25 mouse cellular contexts compared by ENCODE assay signal in genomic region chr2:72020755-72021154, GRCm38 (mm10).
"Had no signal": no experiment of that assay in that cellular context is flagged by ENCODE, and none has a peak within 500 bp of the region (broad histone marks: within the 10 kb centered on the region; RNA-seq: fewer than 3 reads in every experiment).

No protein-coding gene starts in this region.

- H3K4me3 ChIP-seq: kidney, embryonic 15.5 days; limb, embryonic 10.5 days; limb, embryonic 13.5 days; liver, embryonic 12.5 days; liver, embryonic 15.5 days; lung, embryonic 15.5 days; megakaryocyte, embryonic 14.5 days; midbrain, embryonic 10.5 days; midbrain, embryonic 13.5 days; myocyte; neural tube, embryonic 13.5 days had no signal

- H3K4me1 ChIP-seq: kidney, embryonic 15.5 days; limb, embryonic 10.5 days; limb, embryonic 13.5 days; liver, embryonic 12.5 days; liver, embryonic 15.5 days; megakaryocyte, embryonic 14.5 days; midbrain, embryonic 10.5 days; midbrain, embryonic 13.5 days had no signal

- H3K9me3 ChIP-seq: kidney, embryonic 15.5 days; limb, embryonic 10.5 days; liver, embryonic 12.5 days; liver, embryonic 15.5 days; lung, embryonic 15.5 days; midbrain, embryonic 10.5 days; midbrain, embryonic 13.5 days; neural tube, embryonic 13.5 days had no signal

- H3K36me3 ChIP-seq: kidney, embryonic 15.5 days; limb, embryonic 10.5 days; limb, embryonic 13.5 days; liver, embryonic 12.5 days; liver, embryonic 15.5 days; lung, embryonic 15.5 days; midbrain, embryonic 10.5 days; midbrain, embryonic 13.5 days; neural tube, embryonic 13.5 days had no signal

- ATAC-seq: liver, embryonic 12.5 days; midbrain, embryonic 13.5 days; midbrain, embryonic 16.5 days had no signal

- DNase-seq: kidney, adult 8-10 months; kidney, postnatal 10 days; kidney, postnatal 36 days; liver; lung, adult 18-20 months; lung, postnatal 10 days; lung, postnatal 36 days; right cerebral cortex, postnatal 14 days; right cerebral cortex, postnatal 4 days; thymus, adult 18-20 months; thymus, postnatal 14 days; thymus, postnatal 4 days had no signal

- H3K27me3 ChIP-seq: kidney, embryonic 15.5 days; limb, embryonic 13.5 days; liver, embryonic 12.5 days; liver, embryonic 15.5 days; lung, embryonic 15.5 days; midbrain, embryonic 13.5 days; neural tube, embryonic 13.5 days had no signal

- H3K27ac ChIP-seq: kidney, embryonic 15.5 days; limb, embryonic 10.5 days; limb, embryonic 13.5 days; liver, embryonic 12.5 days; liver, embryonic 15.5 days; lung, embryonic 15.5 days; midbrain, embryonic 10.5 days; midbrain, embryonic 13.5 days; neural tube, embryonic 13.5 days; stomach, postnatal 0 days had no signal
